Mouse (Mus musculus) monocyte, adult 5-6 weeks (primary cell): ENCODE data around the gene Nxn. TPM values are rescaled to one million over a fixed set of nuclear protein-coding genes. Genes with fewer than 3 reads are reported as not detected.
A peak's percentile ranks its signal among the peaks of the same experiment; 100 is the strongest.

ENCODE experiments used
- ATAC-seq: fragments of 153-309, 156-312 bp; replicated peaks from 2 replicates; pipeline ENCODE4 v1.8.0; 2017; ENCODE audit warnings: mild to moderate bottlenecking; ENCODE audit not compliant: low TSS enrichment, insufficient number of reproducible peaks, severe bottlenecking, poor library complexity, low FRiP score
- total RNA-seq: library from RNA; stranded (forward); fragments of 200-1000, 200-491, 200-594 nt; gene quantifications from 3 replicates; pipeline ENCODE4 v1.2.3, GENCODE M21; 2017

The Nxn gene
- total RNA-seq, result 1.9 to 5.8 TPM (median 2.8 TPM) in 3 replicates

DNA sequence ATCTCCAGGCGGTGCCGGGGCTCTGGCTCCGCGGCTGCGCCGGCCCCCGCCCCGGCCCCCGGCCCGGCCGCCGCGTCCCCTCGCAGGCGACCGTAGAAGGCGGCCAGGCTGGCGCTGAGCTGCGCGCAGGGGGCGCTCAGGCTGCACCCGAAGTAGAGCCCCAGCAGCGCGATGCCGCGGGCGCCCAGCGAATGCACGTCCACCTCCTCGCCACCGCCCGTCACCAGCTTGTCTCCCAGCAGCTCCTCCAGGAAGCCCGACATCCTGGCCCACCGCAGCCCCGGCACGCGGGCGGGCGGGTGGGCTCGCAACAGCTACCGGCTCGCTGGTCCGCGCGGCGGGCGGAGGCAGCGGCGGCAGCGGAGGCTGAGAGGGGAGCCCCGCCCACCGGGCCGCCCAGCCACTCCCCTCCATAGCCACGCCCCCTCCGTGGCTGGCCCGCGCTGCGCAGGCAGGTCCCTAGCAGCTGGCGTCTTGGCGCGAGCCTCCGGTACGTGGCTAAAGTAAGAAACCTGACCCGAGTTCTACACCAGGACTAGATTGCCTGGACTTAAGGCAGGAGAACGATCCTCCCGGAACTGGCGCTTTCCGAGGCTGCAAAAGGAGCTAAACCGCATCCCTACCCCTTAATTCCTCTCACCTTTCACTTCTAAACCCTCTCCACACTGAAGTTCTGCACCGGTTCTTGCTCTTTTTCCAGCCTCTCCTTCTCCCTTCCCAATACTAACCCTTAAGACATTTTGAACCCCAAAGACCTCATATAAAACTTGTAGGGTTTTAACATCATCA is at the start of gene Nxn:
Nxn (minus strand) TSS at position 343 of the 789 bp plus-strand sequence.
- peak; percentile 91 for ATAC-seq

DNA sequence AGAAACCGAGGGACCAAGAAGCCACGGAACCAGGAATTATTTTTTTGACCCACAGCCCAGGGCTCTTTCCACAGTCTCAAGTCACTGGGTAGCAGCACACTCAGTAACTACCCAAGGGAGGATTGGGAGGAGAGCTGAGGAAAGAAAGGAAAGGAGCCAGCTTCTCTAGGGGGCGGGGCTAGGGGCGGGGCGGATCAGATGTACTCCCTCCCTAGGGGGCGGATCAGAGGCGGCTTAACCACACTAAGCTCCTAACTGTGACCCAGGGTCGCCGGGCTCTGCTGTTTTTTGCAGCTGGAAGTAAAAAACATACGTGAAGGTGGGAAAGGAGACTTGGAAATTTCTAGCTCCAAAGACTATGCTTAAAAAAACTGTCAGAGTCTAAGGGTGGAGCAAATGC is 47.3 kb upstream of the Nxn start:
- no peak for ATAC-seq

DNA sequence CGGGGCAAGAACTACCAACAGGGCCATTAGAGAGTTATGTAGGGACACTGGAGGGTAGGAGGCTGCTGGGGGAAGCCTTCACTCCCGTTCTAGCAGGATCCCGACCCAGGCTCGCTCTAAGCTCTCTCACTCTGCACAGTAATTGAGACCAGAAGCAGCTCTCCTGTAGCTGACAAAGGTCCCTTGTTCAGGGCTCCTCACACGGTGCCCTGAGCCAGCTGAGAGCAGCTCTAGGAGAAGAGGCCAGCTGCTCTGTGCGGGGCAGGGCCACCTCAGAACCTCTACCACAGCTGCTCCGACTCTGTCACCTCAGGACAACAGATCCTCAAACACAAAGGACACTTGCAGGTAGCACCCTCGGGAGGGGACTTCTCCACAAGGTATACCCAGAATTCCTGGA is 46.5 kb upstream of the Nxn start:
- ATAC-seq, result no peak

DNA sequence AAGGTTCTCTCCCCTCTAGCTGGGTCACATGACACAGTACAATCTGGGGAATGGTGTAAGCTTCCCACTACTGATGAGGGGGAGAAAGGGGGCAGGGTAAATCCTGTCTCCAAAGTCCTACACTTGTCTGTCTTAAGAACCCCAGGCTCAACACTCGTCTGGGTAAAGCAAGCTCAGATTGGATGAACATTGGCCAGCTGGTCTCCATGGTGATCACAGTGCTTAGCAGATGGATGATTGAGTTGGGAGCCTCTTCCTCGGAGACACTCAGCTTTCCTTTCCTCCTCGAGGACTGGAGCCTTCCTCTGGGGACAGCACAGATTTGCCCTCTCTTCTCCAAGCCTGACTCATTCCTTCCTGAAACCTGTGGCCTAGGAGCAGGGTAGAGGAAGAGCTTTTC is 40.7 kb upstream of the Nxn start:
- ATAC-seq, result no peak

GRCm38 (mm10) chr11:76436864-76437437 is 38.0 kb upstream of the Nxn start:
- ATAC-seq, result no peak

- no peak for ATAC-seq
Observed at GRCm38 (mm10) chr11:76436009-76436408, 37.1 kb upstream of the Nxn start.

DNA sequence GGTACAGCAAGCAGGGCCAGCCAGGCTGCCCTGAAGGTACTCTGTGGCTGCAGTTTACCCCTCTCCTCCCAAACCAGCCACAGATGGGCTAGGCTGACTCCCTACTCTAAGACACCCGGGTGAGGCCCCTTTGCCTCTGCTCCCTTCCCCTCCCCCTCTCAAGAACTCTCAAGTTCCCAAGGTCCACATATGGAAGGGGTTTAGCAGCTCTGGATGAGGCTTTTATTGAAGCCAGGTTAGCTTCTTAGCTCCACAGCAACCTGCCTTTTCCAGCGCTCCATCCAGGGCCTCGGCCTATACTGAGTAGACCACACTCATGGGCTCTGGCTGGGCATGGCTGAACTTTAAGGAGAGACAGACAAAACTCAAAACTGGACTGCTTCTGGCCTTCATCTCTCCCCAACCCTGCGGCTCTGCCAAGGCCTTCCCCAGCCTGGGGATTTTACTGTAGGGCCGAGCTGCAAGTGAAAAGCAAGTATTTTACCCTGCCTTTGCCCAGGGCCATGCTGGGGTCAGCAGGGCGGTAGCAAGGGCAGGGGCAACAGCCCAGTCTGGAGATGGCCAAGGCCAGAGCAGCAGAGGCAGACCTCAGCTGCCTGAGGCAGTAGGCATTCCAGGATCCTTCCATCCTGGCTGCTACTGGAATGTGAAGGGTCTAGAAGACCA is 31.2 kb upstream of the Nxn start:
- ATAC-seq, result no peak

- no peak for ATAC-seq
Observed at GRCm38 (mm10) chr11:76429556-76429955, 30.6 kb upstream of the Nxn start.

- ATAC-seq, result no peak
Observed at GRCm38 (mm10) chr11:76429046-76429445, 30.1 kb upstream of the Nxn start.

DNA sequence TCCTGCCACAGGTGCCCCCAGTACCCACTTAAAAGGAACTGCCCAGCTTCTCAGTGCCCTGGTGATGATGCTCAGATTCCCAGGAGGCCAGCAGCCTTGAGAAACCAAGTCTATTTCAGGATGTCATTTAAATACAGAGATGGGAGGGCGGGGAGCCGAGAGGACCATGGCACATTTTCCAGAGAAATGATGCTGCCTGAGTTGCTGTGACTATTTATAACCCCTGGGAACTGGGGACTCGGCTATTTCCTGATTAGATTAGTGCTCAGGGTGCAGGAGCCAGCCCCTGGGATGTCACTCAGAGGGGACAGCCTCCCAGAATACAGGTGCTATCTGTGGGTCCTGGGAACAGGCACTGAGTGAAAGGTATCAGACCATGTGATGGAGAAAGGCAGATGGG is 28.8 kb upstream of the Nxn start:
- no peak for ATAC-seq

- no peak for ATAC-seq
Observed at GRCm38 (mm10) chr11:76425749-76426148, 26.8 kb upstream of the Nxn start.

- no peak for ATAC-seq
Observed at GRCm38 (mm10) chr11:76420896-76421295, 22.0 kb upstream of the Nxn start.

GRCm38 (mm10) chr11:76419179-76419578 is 20.2 kb upstream of the Nxn start:
- ATAC-seq, result no peak

- ATAC-seq, result no peak
Observed at GRCm38 (mm10) chr11:76418423-76418822, 19.5 kb upstream of the Nxn start.

DNA sequence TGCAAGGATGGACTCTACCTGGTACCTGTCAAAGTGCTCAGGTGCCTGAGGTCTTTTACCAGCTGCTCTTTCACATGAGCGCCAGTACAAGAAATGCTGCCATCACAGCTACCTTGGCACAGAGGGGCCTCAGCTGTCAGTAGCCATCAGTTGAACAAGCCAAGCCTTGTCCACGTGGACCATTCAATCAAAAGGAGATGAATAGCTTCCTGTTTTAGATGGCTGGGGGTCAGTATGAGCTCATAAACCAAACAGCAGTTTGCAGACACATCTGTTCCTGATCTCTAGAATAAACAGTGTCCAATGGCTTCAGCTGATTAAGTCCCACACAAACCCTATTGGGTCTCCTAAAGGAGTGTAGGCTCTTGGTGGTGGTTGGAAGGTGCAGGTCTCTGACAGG is 17.0 kb upstream of the Nxn start:
- ATAC-seq, result no peak

DNA sequence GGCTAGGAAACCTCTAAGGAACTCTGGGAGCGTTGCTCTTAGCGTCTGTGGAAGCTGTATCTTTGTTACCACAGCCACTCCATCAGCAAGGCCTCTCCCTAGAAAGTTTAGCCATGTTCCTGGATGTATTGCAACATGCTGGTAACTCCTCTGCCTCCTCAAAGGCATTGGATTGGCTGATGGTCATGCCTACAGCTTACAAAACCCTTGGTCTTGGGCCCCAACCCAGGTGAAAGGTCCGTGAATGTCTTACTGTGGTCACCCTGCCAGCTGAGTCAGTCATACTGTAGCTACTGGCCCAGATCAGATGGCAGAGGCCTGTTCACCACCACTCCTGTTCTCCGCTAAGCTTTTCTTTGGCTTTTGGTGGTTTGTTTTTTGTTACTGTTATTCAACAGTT is 16.1 kb upstream of the Nxn start:
- no peak for ATAC-seq

- no peak for ATAC-seq
Observed at GRCm38 (mm10) chr11:76413202-76413601, 14.3 kb upstream of the Nxn start.

- ATAC-seq, result no peak
Observed at GRCm38 (mm10) chr11:76410826-76411225, 11.9 kb upstream of the Nxn start.

- peak; percentile 98 for ATAC-seq
Observed at GRCm38 (mm10) chr11:76406702-76407583, 8.0 kb upstream of the Nxn start, which contains the start of gene Timm22. TSS of gene Timm22 (plus strand) at chr11:76406952.
